Mouse (Mus musculus): ENCODE data around the gene Pphln1.
A peak's percentile ranks its signal among the peaks of the same experiment; 100 is the strongest.

Pphln1 gene

GRCm38 (mm10) chr15:93405446-93405986 is 7.4 kb downstream of the Pphln1 start:
- H3K36me3 ChIP-seq (ENCODE audit: control insufficient read depth, insufficient read depth, low read length, poor library complexity, severe bottlenecking), result no peaks in the 10 kb centered on the region
- no peaks in the 10 kb centered on the region for H3K27me3 ChIP-seq (ENCODE audit: control insufficient read depth, insufficient read depth, low read length, poor library complexity, severe bottlenecking)
- peak; percentile 10 for DNase-seq (ENCODE audit: low read depth, low spot score)

GRCm38 (mm10) chr15:93406492-93406891 is 8.3 kb downstream of the Pphln1 start:
- Histone ChIP-seq H3K27me3 (ENCODE audit: control insufficient read depth, insufficient read depth, low read length, poor library complexity, severe bottlenecking) (no peaks in the 10 kb centered on the region), H3K36me3 (ENCODE audit: control insufficient read depth, insufficient read depth, low read length, poor library complexity, severe bottlenecking) (no peaks in the 10 kb centered on the region)
- no peak for DNase-seq (ENCODE audit: low read depth, low spot score)

- no peaks in the 10 kb centered on the region for H3K27me3 ChIP-seq (ENCODE audit: control insufficient read depth, insufficient read depth, low read length, poor library complexity, severe bottlenecking)
- DNase-seq (ENCODE audit: low read depth, low spot score), result no peak
- peaks cover 5% of the 10 kb centered on the region; the same call in 1 of the 2 replicates for H3K36me3 ChIP-seq (ENCODE audit: control insufficient read depth, insufficient read depth, low read length, poor library complexity, severe bottlenecking)
These were observed 14.3 kb downstream of the Pphln1 start for GRCm38 (mm10) chr15:93412445-93412844.

- peaks cover 5% of the 10 kb centered on the region; the same call in 1 of the 2 replicates for H3K36me3 ChIP-seq (ENCODE audit: control insufficient read depth, insufficient read depth, low read length, poor library complexity, severe bottlenecking)
- no peak for DNase-seq (ENCODE audit: low read depth, low spot score)
- no peaks in the 10 kb centered on the region for H3K27me3 ChIP-seq (ENCODE audit: control insufficient read depth, insufficient read depth, low read length, poor library complexity, severe bottlenecking)
These were observed 16.3 kb downstream of the Pphln1 start for GRCm38 (mm10) chr15:93414456-93414855.

GRCm38 (mm10) chr15:93416300-93416699 is 18.1 kb downstream of the Pphln1 start:
- H3K36me3 ChIP-seq (ENCODE audit: control insufficient read depth, insufficient read depth, low read length, poor library complexity, severe bottlenecking), result peaks cover 5% of the 10 kb centered on the region; the same call in 1 of the 2 replicates
- H3K27me3 ChIP-seq (ENCODE audit: control insufficient read depth, insufficient read depth, low read length, poor library complexity, severe bottlenecking), result no peaks in the 10 kb centered on the region

GRCm38 (mm10) chr15:93420596-93420995 is 22.4 kb downstream of the Pphln1 start:
- no peaks in the 10 kb centered on the region for H3K27me3 ChIP-seq (ENCODE audit: control insufficient read depth, insufficient read depth, low read length, poor library complexity, severe bottlenecking)
- no peak for DNase-seq (ENCODE audit: low read depth, low spot score)
- H3K36me3 ChIP-seq (ENCODE audit: control insufficient read depth, insufficient read depth, low read length, poor library complexity, severe bottlenecking), result peaks cover 1% of the 10 kb centered on the region

More at GRCm38 (mm10) chr15:93416300-93416699, 18.1 kb downstream of the Pphln1 start:
- DNase-seq (ENCODE audit: low read depth, low spot score), result no peak

GRCm38 (mm10) chr15:93422537-93422936 is 24.4 kb downstream of the Pphln1 start:
- DNase-seq (ENCODE audit: low read depth, low spot score), result peak; percentile 8
- H3K27me3 ChIP-seq (ENCODE audit: control insufficient read depth, insufficient read depth, low read length, poor library complexity, severe bottlenecking), result no peaks in the 10 kb centered on the region
- peaks cover 1% of the 10 kb centered on the region for H3K36me3 ChIP-seq (ENCODE audit: control insufficient read depth, insufficient read depth, low read length, poor library complexity, severe bottlenecking)

- Histone ChIP-seq H3K36me3 (ENCODE audit: control insufficient read depth, insufficient read depth, low read length, poor library complexity, severe bottlenecking) (no peaks in the 10 kb centered on the region; the same call in 1 of the 2 replicates), H3K27me3 (ENCODE audit: control insufficient read depth, insufficient read depth, low read length, poor library complexity, severe bottlenecking) (no peaks in the 10 kb centered on the region)
- DNase-seq (ENCODE audit: low read depth, low spot score), result peak; percentile 64
These were observed 35.7 kb downstream of the Pphln1 start for GRCm38 (mm10) chr15:93433811-93434210.

- DNase-seq (ENCODE audit: low read depth, low spot score), result no peak
- no peaks in the 10 kb centered on the region for H3K27me3 ChIP-seq (ENCODE audit: control insufficient read depth, insufficient read depth, low read length, poor library complexity, severe bottlenecking)
- peaks cover 1% of the 10 kb centered on the region for H3K36me3 ChIP-seq (ENCODE audit: control insufficient read depth, insufficient read depth, low read length, poor library complexity, severe bottlenecking)
These were observed 37.8 kb downstream of the Pphln1 start for GRCm38 (mm10) chr15:93435998-93436397.

GRCm38 (mm10) chr15:93438663-93439062 is 40.5 kb downstream of the Pphln1 start:
- peak; percentile 76 for DNase-seq (ENCODE audit: low read depth, low spot score)
- Histone ChIP-seq H3K36me3 (ENCODE audit: control insufficient read depth, insufficient read depth, low read length, poor library complexity, severe bottlenecking) (peaks cover 6% of the 10 kb centered on the region), H3K27me3 (ENCODE audit: control insufficient read depth, insufficient read depth, low read length, poor library complexity, severe bottlenecking) (no peaks in the 10 kb centered on the region)

- H3K27me3 ChIP-seq (ENCODE audit: control insufficient read depth, insufficient read depth, low read length, poor library complexity, severe bottlenecking), result no peaks in the 10 kb centered on the region
- H3K36me3 ChIP-seq (ENCODE audit: control insufficient read depth, insufficient read depth, low read length, poor library complexity, severe bottlenecking), result peaks cover 6% of the 10 kb centered on the region
- DNase-seq (ENCODE audit: low read depth, low spot score), result peak; percentile 15
These were observed 44.1 kb downstream of the Pphln1 start for GRCm38 (mm10) chr15:93442271-93442670.

- no peak for DNase-seq (ENCODE audit: low read depth, low spot score)
- Histone ChIP-seq H3K27me3 (ENCODE audit: control insufficient read depth, insufficient read depth, low read length, poor library complexity, severe bottlenecking) (no peaks in the 10 kb centered on the region), H3K36me3 (ENCODE audit: control insufficient read depth, insufficient read depth, low read length, poor library complexity, severe bottlenecking) (peaks cover 8% of the 10 kb centered on the region)
These were observed 45.5 kb downstream of the Pphln1 start for GRCm38 (mm10) chr15:93443676-93444075.

GRCm38 (mm10) chr15:93448862-93449261 is 50.7 kb downstream of the Pphln1 start:
- H3K27me3 ChIP-seq (ENCODE audit: control insufficient read depth, insufficient read depth, low read length, poor library complexity, severe bottlenecking), result no peaks in the 10 kb centered on the region
- DNase-seq (ENCODE audit: low read depth, low spot score), result no peak
- peaks cover 5% of the 10 kb centered on the region; the same call in 1 of the 2 replicates for H3K36me3 ChIP-seq (ENCODE audit: control insufficient read depth, insufficient read depth, low read length, poor library complexity, severe bottlenecking)

GRCm38 (mm10) chr15:93453296-93453695 is 55.1 kb downstream of the Pphln1 start:
- peaks cover 2% of the 10 kb centered on the region; the same call in 1 of the 2 replicates for H3K36me3 ChIP-seq (ENCODE audit: control insufficient read depth, insufficient read depth, low read length, poor library complexity, severe bottlenecking)
- no peaks in the 10 kb centered on the region for H3K27me3 ChIP-seq (ENCODE audit: control insufficient read depth, insufficient read depth, low read length, poor library complexity, severe bottlenecking)
- no peak for DNase-seq (ENCODE audit: low read depth, low spot score)

- H3K36me3 ChIP-seq (ENCODE audit: control insufficient read depth, insufficient read depth, low read length, poor library complexity, severe bottlenecking), result peaks cover 7% of the 10 kb centered on the region
- DNase-seq (ENCODE audit: low read depth, low spot score), result no peak
- no peaks in the 10 kb centered on the region for H3K27me3 ChIP-seq (ENCODE audit: control insufficient read depth, insufficient read depth, low read length, poor library complexity, severe bottlenecking)
These were observed 57.9 kb downstream of the Pphln1 start for GRCm38 (mm10) chr15:93456005-93456404.

GRCm38 (mm10) chr15:93459422-93459821 is 61.3 kb downstream of the Pphln1 start:
- Histone ChIP-seq H3K27me3 (ENCODE audit: control insufficient read depth, insufficient read depth, low read length, poor library complexity, severe bottlenecking) (no peaks in the 10 kb centered on the region), H3K36me3 (ENCODE audit: control insufficient read depth, insufficient read depth, low read length, poor library complexity, severe bottlenecking) (peaks cover 10% of the 10 kb centered on the region)
- DNase-seq (ENCODE audit: low read depth, low spot score), result no peak
